Mouse (Mus musculus) gastrocnemius, postnatal 10 days (tissue): ENCODE measurements around the gene Abca13. TPM values are rescaled to one million over a fixed set of nuclear protein-coding genes. Genes with fewer than 3 reads are reported as not detected.

ENCODE experiments used
- DNase-seq: peaks from one replicate; pipeline ENCODE4 v3.0.0; 2021; ENCODE audit warnings: mixed read lengths
- total RNA-seq, 2 experiments: library from RNA; stranded (reverse); gene quantifications; 2 replicates each; pipeline ENCODE4 v1.2.3; 2021

The Abca13 gene
- total RNA-seq, 2 experiments from 2014 or later, result 0.45 TPM; not detected in 1

- DNase-seq, result no peak
Observed at GRCm38 (mm10) chr11:9533189-9533588, 341.4 kb downstream of the Abca13 start.

- DNase-seq, result no peak
Observed at GRCm38 (mm10) chr11:9533658-9534202, 342.0 kb downstream of the Abca13 start.

DNA sequence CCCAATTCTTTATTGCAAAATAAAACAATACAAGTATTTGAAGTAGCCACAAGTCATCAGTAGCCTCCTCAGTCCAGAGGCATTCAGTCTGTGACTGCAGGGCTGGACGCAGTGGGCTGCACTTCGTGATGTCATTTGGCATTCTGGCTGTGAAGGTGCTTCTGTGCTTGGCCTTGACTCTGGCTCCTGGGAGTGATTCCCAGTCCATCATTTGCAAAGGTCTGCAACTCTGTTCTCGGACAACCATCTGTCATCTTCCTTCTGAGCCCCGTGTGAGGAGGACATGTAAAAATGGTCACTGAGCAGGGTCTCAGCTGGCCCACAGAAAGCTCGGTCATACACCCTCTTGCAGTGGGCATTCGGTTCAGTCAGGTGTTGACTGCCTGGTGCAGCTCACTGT, 345.1 kb downstream of the Abca13 start:
- DNase-seq, result no peak

GRCm38 (mm10) chr11:9538328-9538727, 346.6 kb downstream of the Abca13 start:
- DNase-seq, result no peak

GRCm38 (mm10) chr11:9560026-9560425, 368.3 kb downstream of the Abca13 start:
- no peak for DNase-seq

DNA sequence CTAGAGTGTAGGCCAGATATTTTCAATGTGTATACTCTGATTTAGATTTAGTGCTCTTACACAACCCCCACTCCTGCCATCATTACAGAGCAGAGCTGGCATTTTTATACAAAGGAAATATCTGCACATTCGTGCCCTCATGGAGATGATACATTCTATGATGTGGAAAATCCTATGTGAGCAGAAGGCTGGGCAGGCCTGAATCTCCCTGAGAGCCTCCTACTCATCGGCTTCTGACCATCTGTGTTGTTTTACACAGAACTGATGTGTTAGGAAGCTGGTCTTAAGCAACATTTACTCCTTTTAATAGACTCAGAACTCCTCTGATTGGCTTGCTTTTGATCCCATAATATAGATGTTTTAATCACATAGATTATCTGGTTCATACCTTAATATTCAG, 376.6 kb downstream of the Abca13 start:
- DNase-seq, result no peak

- no peak for DNase-seq
Observed at GRCm38 (mm10) chr11:9570319-9570718, 378.6 kb downstream of the Abca13 start.

DNA sequence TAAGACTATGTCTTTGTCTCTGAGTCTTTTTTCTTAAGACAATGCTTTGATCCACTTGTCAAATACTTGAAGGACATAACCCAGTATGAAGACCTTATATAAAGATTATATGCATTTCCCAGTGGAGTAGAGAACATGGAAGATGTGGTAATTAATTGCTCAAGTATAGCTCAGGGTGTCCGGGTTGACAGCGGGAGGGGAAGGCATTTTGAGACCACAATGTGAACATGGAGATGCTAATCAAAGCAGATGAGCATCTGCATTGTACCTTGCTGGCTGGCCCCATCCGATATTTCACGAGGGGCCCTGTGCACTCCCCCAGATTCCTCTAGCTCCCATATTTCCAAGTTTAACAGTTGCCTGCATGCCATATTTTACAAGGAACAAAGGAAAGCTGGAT, 383.2 kb downstream of the Abca13 start:
- DNase-seq, result no peak

DNA sequence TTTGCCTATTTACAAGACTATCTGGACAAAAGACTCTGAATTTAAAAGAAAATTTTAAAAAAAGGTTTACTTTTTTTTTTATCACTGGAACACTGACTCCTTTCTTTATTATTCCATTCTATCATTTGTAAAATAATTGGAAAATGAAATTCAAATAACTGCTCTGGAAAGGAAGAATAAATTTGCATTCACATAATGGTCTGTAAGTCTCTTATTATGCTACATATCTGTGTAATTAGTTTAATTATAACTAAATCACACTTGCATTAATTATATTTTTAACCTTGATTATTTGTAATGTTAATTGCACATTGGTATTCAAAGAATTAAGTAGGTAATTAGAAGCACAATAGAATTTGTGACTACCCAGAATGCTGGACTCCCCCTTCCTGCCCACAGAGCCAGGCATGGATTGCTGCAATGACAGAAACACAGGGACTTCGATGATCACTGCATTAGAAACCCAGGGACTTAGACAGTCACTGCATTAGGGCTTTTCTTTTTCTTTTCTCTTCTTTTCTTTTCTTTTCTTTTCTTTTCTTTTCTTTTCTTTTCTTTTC, 400.1 kb downstream of the Abca13 start:
- DNase-seq, result no peak

DNA sequence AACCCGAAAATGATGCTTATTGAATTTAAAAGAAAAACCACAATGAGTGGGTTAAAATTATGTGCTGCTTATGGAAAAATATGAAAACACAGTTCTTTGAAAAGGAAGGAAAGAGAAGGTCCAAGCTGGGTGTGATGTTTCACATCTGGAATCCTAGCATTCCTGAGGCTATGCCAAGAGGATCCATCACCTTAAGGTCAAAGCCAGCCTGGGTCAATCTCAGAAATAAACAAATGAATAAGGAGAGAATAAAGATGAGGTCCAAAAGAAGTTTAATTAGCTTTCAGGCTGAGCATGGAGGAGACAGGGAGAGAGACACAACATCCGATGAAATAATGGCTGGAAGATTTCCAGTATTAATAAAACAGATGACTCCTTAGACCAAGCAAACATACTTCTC, 405.6 kb downstream of the Abca13 start:
- DNase-seq, result no peak

DNA sequence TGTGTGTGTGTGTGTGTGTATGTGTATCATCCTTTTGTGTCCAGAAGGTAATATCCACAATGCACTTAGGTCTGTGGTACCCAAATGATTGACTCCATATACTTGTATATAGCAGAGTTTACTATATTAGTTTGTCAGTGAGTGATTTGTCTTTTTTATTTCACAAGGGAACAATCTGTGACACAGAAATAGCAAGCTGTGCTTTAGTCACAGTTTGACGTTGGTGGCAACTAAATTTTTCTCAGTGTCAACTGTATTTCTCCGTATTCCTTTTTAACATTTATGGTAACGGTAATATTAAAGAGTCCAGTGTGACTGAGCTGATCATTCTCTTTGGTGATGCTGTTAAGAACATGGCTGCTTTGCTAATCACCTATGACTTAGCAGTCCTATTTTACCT, 409.4 kb downstream of the Abca13 start:
- no peak for DNase-seq

- no peak for DNase-seq
Observed at GRCm38 (mm10) chr11:9602137-9602536, 410.4 kb downstream of the Abca13 start.

- no peak for DNase-seq
Observed at GRCm38 (mm10) chr11:9608249-9608648, 416.5 kb downstream of the Abca13 start.

DNA sequence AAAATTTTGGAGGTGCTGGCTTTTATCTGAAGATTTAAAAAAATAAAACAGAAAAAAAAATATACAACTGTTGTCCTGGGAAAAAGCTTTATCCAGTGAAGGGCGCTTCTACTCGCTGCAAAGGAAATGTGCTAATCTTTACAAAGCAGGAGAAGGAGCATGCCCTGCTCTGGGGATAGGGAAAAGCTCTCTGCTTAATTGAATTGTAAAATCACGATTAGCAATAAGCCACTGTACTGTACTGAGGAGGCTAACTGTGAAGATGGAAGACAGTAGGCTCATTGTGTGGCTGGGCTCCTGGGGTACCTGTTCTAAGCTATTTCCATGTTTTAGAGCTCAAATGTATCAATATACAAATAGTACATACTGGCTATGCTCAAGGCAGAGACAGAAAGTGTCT, 417.3 kb downstream of the Abca13 start:
- DNase-seq, result no peak

- no peak for DNase-seq
Observed at GRCm38 (mm10) chr11:9616133-9616532, 424.4 kb downstream of the Abca13 start.

DNA sequence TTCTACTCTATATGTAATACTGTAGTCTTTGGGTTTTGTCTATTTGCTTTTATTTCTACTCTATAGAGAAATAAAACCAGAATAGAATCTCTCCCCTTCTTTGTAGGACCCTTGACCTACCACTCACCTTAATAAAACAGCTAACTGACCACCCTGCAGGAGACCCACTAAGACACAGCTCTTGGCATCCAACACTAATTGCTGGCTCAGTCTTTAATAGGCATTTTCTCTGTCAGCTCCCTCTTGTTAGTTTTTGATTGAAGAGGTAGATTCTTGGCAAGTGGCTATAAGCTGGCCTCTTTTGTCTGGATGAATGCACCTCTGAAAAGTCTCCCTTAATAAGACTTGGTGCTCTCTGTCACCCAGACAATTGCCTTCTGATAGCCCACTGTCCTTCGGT, 424.9 kb downstream of the Abca13 start:
- DNase-seq, result no peak

GRCm38 (mm10) chr11:9619986-9620385, 428.2 kb downstream of the Abca13 start:
- DNase-seq, result no peak

DNA sequence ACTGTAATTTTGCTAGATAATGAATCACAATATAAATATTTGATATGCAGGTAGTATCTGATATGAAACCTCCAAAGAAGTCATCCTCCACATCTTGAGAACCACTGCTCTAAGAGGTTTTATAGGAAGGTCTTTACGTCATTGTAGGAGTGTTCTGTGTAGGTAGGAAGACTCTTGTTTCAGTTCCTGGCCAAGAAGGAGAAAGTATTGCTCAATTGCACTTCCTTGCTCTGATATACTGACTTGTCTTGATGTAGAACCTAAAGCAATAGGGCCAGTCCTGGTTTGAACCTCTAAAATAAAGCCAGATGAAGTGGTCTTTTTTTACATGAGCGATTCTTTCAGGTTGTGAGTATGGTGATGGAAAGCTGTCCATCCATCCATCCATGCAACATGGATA, 431.1 kb downstream of the Abca13 start:
- no peak for DNase-seq

GRCm38 (mm10) chr11:9624753-9625152, 433.0 kb downstream of the Abca13 start:
- no peak for DNase-seq

DNA sequence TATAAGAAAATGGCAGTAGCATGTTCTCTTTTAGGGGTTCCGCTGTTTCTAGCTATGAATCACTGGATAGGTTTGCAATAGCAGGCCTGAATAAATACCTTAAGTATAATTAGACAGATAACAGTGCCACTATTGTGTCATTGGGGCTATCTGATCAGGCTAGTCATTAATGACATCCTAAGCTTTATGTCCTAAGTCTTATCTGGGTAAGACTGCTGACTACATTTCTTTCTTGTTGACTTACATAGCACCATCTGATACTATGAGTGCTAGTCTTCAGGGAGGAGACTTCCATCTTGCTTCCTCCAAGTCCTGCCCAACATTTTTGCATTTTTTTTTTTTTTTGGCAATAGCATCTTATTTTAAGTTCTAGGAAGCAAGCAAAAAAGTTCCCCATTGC, 434.1 kb downstream of the Abca13 start:
- DNase-seq, result no peak

- no peak for DNase-seq
Observed at GRCm38 (mm10) chr11:9647272-9647671, 455.5 kb downstream of the Abca13 start.

- no peak for DNase-seq
Observed at GRCm38 (mm10) chr11:9647991-9648390, 456.2 kb downstream of the Abca13 start.

DNA sequence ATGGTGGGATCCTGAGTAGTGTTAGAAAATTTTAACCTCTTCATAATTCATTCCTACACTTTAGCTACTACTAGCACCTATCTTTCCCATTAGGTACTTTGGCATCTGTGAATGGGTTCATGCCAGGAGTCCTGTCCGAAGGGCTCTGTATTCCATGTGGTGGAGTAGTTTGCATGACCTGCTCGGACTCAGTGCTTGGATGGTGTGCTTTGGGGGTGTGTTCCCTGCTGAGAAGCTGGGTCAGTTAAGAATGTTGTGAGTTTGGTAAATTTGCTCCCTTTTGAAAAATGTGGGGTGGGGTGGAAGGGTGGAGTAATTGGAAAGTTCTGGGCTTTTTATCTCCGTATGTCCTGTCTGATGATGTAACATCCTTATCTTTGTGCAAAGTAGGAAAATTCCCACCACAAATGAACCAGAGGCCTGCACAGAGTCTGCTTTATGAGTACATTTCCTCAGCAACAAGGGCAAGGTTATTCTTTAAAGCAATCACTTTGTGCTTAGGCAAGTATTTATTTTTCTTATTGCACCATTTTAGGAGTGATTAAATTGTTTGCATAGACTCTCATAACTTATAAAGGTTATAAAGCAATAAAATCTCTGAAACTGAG, 475.0 kb downstream of the Abca13 start:
- DNase-seq, result no peak

- no peak for DNase-seq
Observed at GRCm38 (mm10) chr11:9669430-9669829, 477.7 kb downstream of the Abca13 start.
